Mouse (Mus musculus): Measurements from ENCODE around the gene Ap5b1.

Gene Ap5b1

DNA sequence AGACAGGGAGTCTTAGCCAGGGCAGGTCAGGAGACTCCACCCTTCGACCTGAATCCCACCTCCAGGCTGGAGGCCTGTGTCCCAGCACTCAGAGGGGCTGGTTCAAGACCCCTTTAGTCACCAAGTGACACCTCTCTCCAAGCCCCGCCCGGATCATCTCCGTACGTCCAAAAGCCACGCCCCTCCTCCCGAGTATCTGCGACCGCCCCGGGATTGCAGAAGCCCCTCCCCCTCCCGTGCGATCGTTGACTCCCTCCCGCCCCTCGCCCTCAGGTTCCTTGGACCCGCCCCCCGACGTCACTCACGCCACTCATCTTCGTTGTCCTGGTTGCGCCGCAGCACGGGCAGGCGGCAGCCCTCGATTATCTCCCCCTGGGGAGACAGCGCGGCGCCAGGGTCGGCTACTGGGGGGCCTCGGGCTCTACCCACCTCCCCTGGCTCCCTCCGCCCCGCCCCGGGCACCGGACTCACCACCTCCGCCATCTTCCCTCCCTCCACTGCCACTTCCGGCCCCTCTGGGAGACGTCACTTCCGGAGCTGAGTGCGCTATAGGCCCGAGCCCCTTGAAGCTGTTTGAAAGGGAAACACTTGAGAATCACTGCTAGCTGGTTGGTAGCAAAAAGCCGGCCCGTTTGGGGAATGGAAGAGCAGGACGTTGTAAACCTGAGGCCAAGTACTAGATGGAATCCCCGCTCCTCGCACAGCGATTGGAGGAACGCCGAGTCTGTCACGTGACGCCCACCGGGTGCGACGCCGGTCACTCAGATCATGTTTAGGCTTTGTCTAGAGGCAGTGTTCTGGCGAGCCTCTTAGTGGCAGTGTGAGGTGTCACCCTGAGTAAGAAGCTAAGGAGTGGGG, 42.0 kb downstream of the Ap5b1 start, which contains the start of gene Kat5:
Gene Kat5 (minus strand): TSS at position 691 of the 858 bp plus-strand sequence.
- peak; percentile 84 for DNase-seq (ENCODE audit: low read depth, low spot score)

DNA sequence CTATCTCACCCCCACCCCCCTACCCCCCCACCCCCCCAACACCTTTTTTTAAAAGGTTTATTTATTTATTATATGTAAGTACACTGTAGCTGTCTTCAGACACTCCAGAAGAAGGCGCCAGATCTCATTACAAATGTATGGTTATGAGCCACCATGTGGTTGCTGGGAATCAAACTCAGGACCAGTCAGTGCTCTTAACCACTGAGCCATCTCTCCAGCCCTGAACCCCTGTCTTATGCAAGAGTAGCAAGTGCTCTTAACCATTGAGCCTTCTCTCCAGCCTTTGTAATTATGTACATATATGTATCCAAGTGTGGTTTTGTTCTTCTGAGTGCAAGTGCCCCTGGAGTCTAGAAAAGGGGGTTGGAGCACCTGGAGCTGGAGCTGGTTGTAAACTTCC, 44.1 kb downstream of the Ap5b1 start:
- no peak for DNase-seq (ENCODE audit: low read depth, low spot score)

DNA sequence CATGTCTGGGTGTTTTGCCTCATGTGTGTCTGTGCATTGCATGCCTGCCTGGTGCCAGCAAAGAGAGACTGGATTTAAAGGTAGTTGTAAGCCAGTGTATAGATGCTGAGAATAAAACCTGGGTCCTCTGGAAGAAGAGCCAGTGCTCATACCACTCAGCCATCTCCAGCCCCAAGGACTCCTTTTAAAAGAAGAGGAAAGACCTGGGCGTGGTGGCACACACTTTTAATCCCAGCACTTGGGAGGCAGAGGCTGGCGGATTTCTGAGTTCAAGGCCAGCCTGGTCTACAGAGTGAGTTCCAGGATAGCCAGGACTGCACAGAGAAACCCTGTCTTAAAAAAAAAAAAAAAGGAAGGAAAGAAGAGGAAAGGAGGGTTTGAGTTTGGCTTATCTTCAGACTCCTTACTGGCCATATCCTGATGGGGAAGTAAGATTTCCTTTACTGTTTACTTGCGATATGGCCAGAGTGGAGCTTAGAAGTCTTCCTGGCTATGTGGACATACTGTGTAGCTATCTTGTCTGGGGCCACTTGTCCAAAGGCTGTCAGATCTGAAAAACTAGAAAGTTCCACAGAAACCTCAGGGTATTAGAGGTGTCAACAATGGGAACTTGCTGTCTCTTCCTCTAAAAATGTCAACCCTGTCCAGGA, 45.1 kb downstream of the Ap5b1 start:
- DNase-seq (ENCODE audit: low read depth, low spot score), result no peak

DNA sequence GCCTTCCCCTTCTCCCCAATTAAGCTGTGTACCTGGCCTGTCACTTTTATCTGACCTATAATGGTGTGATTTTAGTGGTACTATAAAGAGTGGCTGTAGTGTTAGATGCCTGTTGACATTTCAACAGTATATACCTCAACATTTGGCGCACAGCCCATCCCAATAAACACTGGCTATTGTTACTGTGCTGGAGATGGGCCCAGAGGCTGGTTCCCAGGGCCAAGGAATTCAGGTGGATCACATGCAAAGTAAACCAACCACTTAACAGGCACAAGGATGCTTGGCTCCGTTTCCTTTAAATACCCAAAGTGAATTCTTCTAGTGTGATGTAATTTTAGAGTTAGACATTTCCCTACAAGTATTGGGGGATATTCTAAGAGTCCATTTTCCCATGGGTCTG, 47.1 kb downstream of the Ap5b1 start:
- DNase-seq (ENCODE audit: low read depth, low spot score), result no peak

DNA sequence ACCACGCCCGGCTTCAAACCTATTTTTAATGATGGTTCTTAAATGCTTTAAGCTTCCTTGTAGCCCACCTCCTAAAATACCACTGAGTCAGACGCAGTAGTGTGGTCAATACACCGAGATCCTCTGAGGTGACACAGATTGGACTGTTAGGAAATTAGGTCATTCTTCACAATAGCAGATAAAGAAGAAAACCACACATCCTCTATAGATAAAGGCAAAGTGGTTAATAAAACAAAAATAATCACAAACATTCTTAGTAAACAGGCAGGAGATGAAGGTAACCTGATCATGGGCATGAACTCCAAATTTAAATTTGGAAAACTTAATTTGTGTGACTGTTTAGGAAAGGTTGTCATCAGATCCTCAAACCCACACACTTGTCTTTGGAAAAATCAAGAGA, 52.2 kb downstream of the Ap5b1 start:
- no peak for DNase-seq (ENCODE audit: low read depth, low spot score)
